Mouse (Mus musculus) neural tube, embryonic 14.5 days (tissue): ENCODE results near the gene Trim40. TPM values are rescaled to one million over a fixed set of nuclear protein-coding genes. Genes with fewer than 3 reads are reported as not detected.

Experiments used
- ATAC-seq: fragments of 200-750 bp; cut with Nextera tagmentation; 2 replicates; pipeline ENCODE4 v1.8.0; 2017; ENCODE audit warnings: low read depth, mild to moderate bottlenecking, moderate TSS enrichment, moderate library complexity
- H3K27ac ChIP-seq: fragments of 300-500 bp; sonication (generic); 2 replicates; pipeline ENCODE4 v1.5.1; 2014; ENCODE audit warnings: low read depth, mild to moderate bottlenecking, control low read depth, low read length, moderate library complexity, mixed read lengths
- H3K27me3 ChIP-seq: fragments of 300-500 bp; sonication (generic); 2 replicates; pipeline ENCODE4 v1.6.1; 2014; ENCODE audit warnings: low read length; ENCODE audit not compliant: control insufficient read depth, insufficient read depth
- H3K36me3 ChIP-seq: fragments of 300-500 bp; sonication (generic); 2 replicates; pipeline ENCODE4 v1.6.1; 2014; ENCODE audit warnings: low read length, mixed read lengths; ENCODE audit not compliant: control insufficient read depth, insufficient read depth
- H3K4me1 ChIP-seq: fragments of 300-500 bp; sonication (generic); 2 replicates; pipeline ENCODE4 v1.6.1; 2014; ENCODE audit warnings: low read length; ENCODE audit not compliant: control insufficient read depth, insufficient read depth
- H3K4me2 ChIP-seq: fragments of 300-500 bp; sonication (generic); 2 replicates; pipeline ENCODE4 v1.6.1; 2014; ENCODE audit warnings: mild to moderate bottlenecking, low read depth, low read length, control low read depth
- H3K4me3 ChIP-seq: fragments of 300-500 bp; sonication (generic); 2 replicates; pipeline ENCODE4 v1.5.1; 2014; ENCODE audit warnings: low read depth, low read length, control low read depth, mixed read lengths
- H3K9ac ChIP-seq: fragments of 300-500 bp; sonication (generic); replicated peaks from 2 replicates; pipeline ENCODE4 v1.6.1; 2014; ENCODE audit warnings: low read depth, mild to moderate bottlenecking, control low read depth, low read length, mixed read lengths
- H3K9me3 ChIP-seq: fragments of 300-500 bp; sonication (generic); 2 replicates; pipeline ENCODE4 v1.6.1; 2016; ENCODE audit warnings: low read length; ENCODE audit not compliant: control insufficient read depth
- WGBS: fragments of 180-500 bp; shearing (Covaris S2); extraction: QIAGEN DNeasy Blood & Tissue Kit; methylation state at CpG from one replicate; pipeline ENCODE4 v1.1.7; 2014; 5-methylcytosine and 5-hydroxymethylcytosine counted together
- polyA plus RNA-seq: library from polyadenylated mRNA; unstranded; fragments of >200 nt; fragmentation: Nextera tagmentation; extraction: Ambion mirVana; gene quantifications from 2 replicates; pipeline ENCODE4 v1.2.1, GENCODE M21; 2014

The Trim40 gene
- not detected in 2 replicates for polyA plus RNA-seq

- no peaks in the 10 kb centered on the region for H3K27me3 ChIP-seq
- 89% methylated on average over 5 of the region's 5 CpGs for WGBS
- no peak for ATAC-seq
- H3K36me3 ChIP-seq, result no peaks in the 10 kb centered on the region
- H3K9me3 ChIP-seq, result no peaks in the 10 kb centered on the region
- H3K27ac ChIP-seq, result no peak within 1 kb of the TSS
- no peak within 1 kb of the TSS for H3K9ac ChIP-seq
- no peaks in the 10 kb centered on the region for H3K4me1 ChIP-seq
- H3K4me2 ChIP-seq, result no peak within 1 kb of the TSS
- H3K4me3 ChIP-seq, result no peak within 1 kb of the TSS
Observed at GRCm38 (mm10) chr17:36890073-36890903, at the start of gene Trim40. Trim40 (minus strand) TSS chr17:36890123.

GRCm38 (mm10) chr17:36938056-36938455 is 48.1 kb upstream of the Trim40 start:
- Histone ChIP-seq H3K4me2 (no peak overlapping the region), H3K9me3 (no peaks in the 10 kb centered on the region), H3K36me3 (no peaks in the 10 kb centered on the region), H3K4me3 (no peak overlapping the region), H3K27me3 (peaks cover 11% of the 10 kb centered on the region; the same call in 1 of the 2 replicates), H3K4me1 (no peaks in the 10 kb centered on the region), H3K9ac (no peak overlapping the region), H3K27ac (no peak overlapping the region)
- ATAC-seq, result no peak
- WGBS, result 86% methylated on average over 2 of the region's 2 CpGs

- H3K27ac ChIP-seq, result no peak overlapping the region
- 78% methylated on average over 2 of the region's 2 CpGs for WGBS
- H3K36me3 ChIP-seq, result no peaks in the 10 kb centered on the region
- no peaks in the 10 kb centered on the region for H3K9me3 ChIP-seq
- H3K27me3 ChIP-seq, result no peaks in the 10 kb centered on the region
- no peaks in the 10 kb centered on the region for H3K4me1 ChIP-seq
- H3K9ac ChIP-seq, result no peak overlapping the region
- ATAC-seq, result no peak
- H3K4me2 ChIP-seq, result no peak overlapping the region
- H3K4me3 ChIP-seq, result no peak overlapping the region
Observed at GRCm38 (mm10) chr17:36931806-36932205, 41.9 kb upstream of the Trim40 start.

DNA sequence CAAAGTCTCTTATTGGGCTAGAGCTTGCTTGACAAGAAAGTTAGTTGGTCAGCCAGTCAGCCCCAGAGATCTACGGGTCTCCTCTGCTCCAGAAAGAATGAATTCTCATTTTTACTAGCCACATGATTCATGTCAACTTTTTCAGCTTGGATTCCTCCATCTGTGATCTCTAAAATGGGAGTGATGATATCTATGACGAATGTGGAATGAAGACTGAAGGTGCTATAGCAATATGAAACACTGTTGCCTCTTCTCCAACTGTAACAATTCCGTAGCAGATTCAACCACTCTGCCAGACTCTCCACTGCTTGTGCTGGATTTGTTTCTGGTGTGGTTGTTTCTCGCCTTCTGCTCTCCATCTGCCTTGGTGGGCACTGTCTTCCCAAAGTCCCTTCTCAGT is 41.2 kb upstream of the Trim40 start:
- no peak overlapping the region for H3K4me2 ChIP-seq
- no peak overlapping the region for H3K4me3 ChIP-seq
- H3K9ac ChIP-seq, result no peak overlapping the region
- 89% methylated on average over 4 of the region's 4 CpGs for WGBS
- no peaks in the 10 kb centered on the region for H3K27me3 ChIP-seq
- no peaks in the 10 kb centered on the region for H3K4me1 ChIP-seq
- H3K27ac ChIP-seq, result no peak overlapping the region
- no peaks in the 10 kb centered on the region for H3K9me3 ChIP-seq
- H3K36me3 ChIP-seq, result no peaks in the 10 kb centered on the region
- ATAC-seq, result no peak

DNA sequence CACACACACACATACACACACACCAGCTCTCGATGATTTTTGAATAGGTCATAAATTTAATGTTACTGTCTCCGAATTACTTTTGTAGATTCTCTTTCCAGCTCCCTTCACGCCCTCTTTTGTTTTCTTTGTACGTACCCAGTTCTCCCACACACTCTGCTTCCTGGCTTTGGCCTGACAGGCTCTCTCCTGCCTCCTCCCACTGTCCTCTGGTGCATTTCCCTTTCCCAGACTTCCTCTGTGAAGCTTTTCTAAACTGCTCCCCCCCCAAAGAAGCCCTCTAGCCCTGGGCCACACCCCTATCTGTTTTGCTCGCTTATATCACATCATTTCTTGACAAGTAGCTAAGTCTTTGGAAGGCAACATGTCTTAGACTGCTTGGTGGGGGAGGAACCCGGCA is 40.3 kb upstream of the Trim40 start:
- no peak for ATAC-seq
- Histone ChIP-seq H3K9ac (no peak overlapping the region), H3K4me1 (no peaks in the 10 kb centered on the region), H3K36me3 (no peaks in the 10 kb centered on the region), H3K4me3 (no peak overlapping the region), H3K27ac (no peak overlapping the region), H3K27me3 (no peaks in the 10 kb centered on the region), H3K9me3 (no peaks in the 10 kb centered on the region), H3K4me2 (no peak overlapping the region)
- 49% methylated on average over 6 of the region's 6 CpGs for WGBS

- Histone ChIP-seq H3K9me3 (no peaks in the 10 kb centered on the region), H3K4me2 (no peak overlapping the region), H3K36me3 (no peaks in the 10 kb centered on the region), H3K4me3 (no peak overlapping the region), H3K27ac (no peak overlapping the region), H3K27me3 (no peaks in the 10 kb centered on the region), H3K4me1 (no peaks in the 10 kb centered on the region), H3K9ac (no peak overlapping the region)
- WGBS, result 82% methylated on average over 12 of the region's 12 CpGs
- ATAC-seq, result no peak
Observed at GRCm38 (mm10) chr17:36929236-36929932, 39.5 kb upstream of the Trim40 start.

DNA sequence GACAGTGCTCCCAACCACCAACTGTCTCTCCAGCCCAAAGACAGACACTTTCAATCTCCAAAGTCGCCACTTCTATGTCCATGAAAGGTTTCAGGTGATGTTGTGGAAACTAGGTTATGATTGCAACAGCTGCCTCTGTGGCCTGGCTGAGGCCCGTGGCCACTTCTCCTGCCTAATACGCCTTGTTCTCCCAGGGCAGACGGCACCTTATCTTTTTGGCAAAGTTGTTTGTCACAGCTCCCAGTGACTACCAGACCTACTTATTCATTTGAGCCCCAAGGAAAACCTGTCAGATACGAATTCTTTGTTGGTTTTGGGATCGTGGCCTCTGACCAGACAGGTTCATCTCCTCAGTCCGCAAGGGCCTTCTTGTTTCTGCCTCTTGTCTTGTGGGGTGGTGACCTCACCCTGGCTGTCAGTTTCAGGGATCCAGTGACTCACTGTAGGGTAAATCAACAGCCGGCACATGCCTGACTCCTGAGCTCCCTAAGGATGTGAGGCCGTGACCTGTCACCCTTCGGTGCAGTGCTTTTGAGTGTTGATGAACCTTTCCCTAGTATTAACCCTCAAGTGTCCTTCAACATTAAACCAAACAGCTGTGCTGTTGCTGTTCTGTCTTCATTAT is 37.7 kb upstream of the Trim40 start:
- H3K9ac ChIP-seq, result no peak overlapping the region
- no peaks in the 10 kb centered on the region for H3K4me1 ChIP-seq
- no peak for ATAC-seq
- 65% methylated on average over 10 of the region's 10 CpGs for WGBS
- no peak overlapping the region for H3K27ac ChIP-seq
- no peak overlapping the region for H3K4me2 ChIP-seq
- H3K9me3 ChIP-seq, result no peaks in the 10 kb centered on the region
- H3K36me3 ChIP-seq, result no peaks in the 10 kb centered on the region
- H3K4me3 ChIP-seq, result no peak overlapping the region
- H3K27me3 ChIP-seq, result no peaks in the 10 kb centered on the region

DNA sequence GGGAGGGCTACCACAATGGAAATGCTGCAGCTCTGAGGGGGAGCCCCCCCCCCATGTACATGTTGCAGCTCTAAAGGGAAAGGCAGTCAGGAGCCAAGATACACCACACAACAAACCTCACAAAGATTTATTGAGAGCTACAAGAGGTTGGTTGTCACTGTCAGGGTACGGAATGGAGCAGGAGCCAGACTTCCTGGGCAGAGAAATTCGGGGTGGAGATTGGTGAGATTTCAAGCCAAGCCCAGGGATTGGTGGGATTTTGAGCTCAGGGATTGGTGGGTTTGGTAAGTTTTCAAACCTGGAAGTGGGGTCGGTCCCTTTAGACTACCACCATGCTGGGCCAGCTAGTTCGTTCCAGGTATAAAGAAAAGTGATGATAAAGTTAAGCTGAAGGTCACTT is 33.6 kb upstream of the Trim40 start:
- Histone ChIP-seq H3K4me2 (no peak overlapping the region), H3K27me3 (no peaks in the 10 kb centered on the region), H3K36me3 (no peaks in the 10 kb centered on the region), H3K9ac (no peak overlapping the region), H3K4me1 (no peaks in the 10 kb centered on the region), H3K9me3 (no peaks in the 10 kb centered on the region), H3K27ac (no peak overlapping the region), H3K4me3 (no peak overlapping the region)
- no peak for ATAC-seq
- 63% methylated on average over 4 of the region's 4 CpGs for WGBS

- ATAC-seq, result no peak
- Histone ChIP-seq H3K4me1 (no peaks in the 10 kb centered on the region), H3K9ac (no peak overlapping the region), H3K36me3 (no peaks in the 10 kb centered on the region), H3K9me3 (no peaks in the 10 kb centered on the region), H3K27ac (no peak overlapping the region), H3K4me3 (no peak overlapping the region), H3K27me3 (no peaks in the 10 kb centered on the region), H3K4me2 (no peak overlapping the region)
- WGBS, result 92% methylated on average over 4 of the region's 4 CpGs
Observed at GRCm38 (mm10) chr17:36922715-36923114, 32.8 kb upstream of the Trim40 start.
